Mouse (Mus musculus) embryonic stem cell, embryonic (primary cell): Measurements from ENCODE around the gene Tmem131.

Experiments used
- CTCF ChIA-PET, 4 experiments: fragments of 300-600 bp in 2 of 4; fragments of 350-600 bp in 2 of 4; sonication (Branson Sonifier 250); formaldehyde crosslinking; loops; one replicate each; lab custom pipeline; 2022; ENCODE audit warnings: inconsistent platforms in 2 of 4; lab: Charles Lee
- POLR2A ChIA-PET, 4 experiments: fragments of 300-600 bp in 2 of 4; fragments of 350-600 bp in 2 of 4; sonication (Branson Sonifier 250); formaldehyde crosslinking; loops; one replicate each; lab custom pipeline; 2022; ENCODE audit warnings: antibody characterized with exemption in 4 of 4, inconsistent platforms in 1 of 4; lab: Charles Lee

The Tmem131 gene

GRCm38 (mm10) chr1:36770998-36771397 is 172.5 kb downstream of the Tmem131 start:
- CTCF ChIA-PET: interaction anchor here in 2 of 4 experiments (0.6 to 5.3 kb wide), 6 partner anchors 15 to 224 kb away, joined by 3 to 18 read pairs (median 4); partner anchors contain the start of gene Ankrd39 (in 1 of the 2)
- POLR2A ChIA-PET: interaction anchor here (0.6 to 2.2 kb wide), 26 partner anchors 8 to 659 kb away, joined by 3 to 8 read pairs (median 4); partner anchors contain the start of genes Zap70 (in 2 of the 4), Ankrd39 (in 1 of the 4), Coa5 (in 1 of the 4) and Fam178b (in 1 of the 4)

DNA sequence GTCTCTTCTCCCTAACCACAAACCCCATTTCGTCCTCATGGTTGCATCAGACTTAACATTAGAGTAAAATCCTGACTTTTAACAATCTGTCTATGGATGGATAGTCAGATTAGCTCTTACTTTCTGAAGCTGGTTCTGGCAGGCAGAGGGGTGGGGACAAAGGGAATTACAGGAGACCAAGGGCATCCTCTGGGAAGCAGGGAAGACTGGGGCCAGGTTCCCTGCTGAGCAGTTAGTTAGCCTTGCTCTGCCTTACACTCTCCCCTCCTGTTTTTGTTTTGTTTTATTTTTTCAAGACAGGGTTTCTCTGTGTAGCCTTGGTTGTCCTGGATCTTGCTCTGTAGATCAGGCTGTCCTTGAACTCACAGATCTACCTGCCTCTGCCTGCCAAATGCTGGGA is 173.5 kb downstream of the Tmem131 start:
- ChIA-PET CTCF (interaction anchor here in 3 of 4 experiments (0.5 to 5.3 kb wide), 6 partner anchors 9 to 478 kb away, joined by 3 to 18 read pairs (median 4); partner anchors contain the start of gene Ankrd39 (in 1 of the 3)), POLR2A (interaction anchor here (0.6 to 2.1 kb wide), 15 partner anchors 8 to 660 kb away, joined by 3 to 8 read pairs (median 4); partner anchors contain the start of genes Coa5 (in 1 of the 4), Unc50 (in 1 of the 4) and Zap70 (in 1 of the 4))

DNA sequence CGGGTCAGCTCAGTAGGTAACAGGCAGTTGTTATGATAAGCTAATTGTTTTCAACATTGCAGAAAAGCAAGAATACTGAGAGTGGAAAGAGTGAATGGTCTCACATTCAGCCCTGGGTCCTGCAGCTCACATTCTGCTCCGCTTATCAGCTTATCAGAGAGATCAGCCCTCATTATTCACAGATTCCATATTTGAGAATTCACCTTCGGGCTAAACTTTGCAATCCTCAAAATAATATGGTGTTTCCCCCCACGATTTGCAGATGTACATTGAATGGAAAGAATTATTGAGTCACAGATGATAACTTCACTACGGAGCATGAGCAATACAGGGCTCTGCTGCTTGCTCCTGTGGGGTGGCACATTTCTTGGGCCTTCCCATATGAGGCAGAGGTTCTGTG is 174.7 kb downstream of the Tmem131 start:
- CTCF ChIA-PET: interaction anchor here in 3 of 4 experiments (0.7 to 5.3 kb wide), 3 partner anchors 20 to 867 kb away, joined by 3 to 18 read pairs (median 3); no protein-coding TSS in a partner anchor
- POLR2A ChIA-PET: interaction anchor here in 3 of 4 experiments (0.6 to 1.3 kb wide), 4 partner anchors 10 to 53 kb away, joined by 4 to 5 read pairs (median 4); no protein-coding TSS in a partner anchor

DNA sequence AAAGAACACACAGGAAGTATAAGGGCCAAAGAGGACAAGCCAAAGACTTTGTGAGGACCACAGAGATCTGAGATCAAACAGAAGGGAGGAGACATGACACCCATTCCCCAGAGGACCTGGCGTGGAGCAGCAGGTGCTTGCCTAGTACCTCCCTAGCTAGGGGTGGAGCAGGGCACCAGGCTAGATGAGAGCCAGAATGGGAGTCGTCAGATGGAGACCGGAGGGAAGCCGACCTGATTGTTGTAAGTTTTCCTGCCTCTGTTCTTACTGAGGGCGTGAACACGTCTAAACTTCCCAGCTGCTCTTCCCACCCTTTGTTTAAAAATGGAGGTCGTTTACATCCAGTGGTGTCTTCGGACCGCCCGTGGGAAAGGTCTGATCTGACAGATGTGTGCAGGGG is 176.1 kb downstream of the Tmem131 start:
- CTCF ChIA-PET: interaction anchor here in 2 of 4 experiments (0.6 to 5.3 kb wide), 3 partner anchors 21 to 48 kb away, joined by 3 to 18 read pairs (median 4); no protein-coding TSS in a partner anchor

DNA sequence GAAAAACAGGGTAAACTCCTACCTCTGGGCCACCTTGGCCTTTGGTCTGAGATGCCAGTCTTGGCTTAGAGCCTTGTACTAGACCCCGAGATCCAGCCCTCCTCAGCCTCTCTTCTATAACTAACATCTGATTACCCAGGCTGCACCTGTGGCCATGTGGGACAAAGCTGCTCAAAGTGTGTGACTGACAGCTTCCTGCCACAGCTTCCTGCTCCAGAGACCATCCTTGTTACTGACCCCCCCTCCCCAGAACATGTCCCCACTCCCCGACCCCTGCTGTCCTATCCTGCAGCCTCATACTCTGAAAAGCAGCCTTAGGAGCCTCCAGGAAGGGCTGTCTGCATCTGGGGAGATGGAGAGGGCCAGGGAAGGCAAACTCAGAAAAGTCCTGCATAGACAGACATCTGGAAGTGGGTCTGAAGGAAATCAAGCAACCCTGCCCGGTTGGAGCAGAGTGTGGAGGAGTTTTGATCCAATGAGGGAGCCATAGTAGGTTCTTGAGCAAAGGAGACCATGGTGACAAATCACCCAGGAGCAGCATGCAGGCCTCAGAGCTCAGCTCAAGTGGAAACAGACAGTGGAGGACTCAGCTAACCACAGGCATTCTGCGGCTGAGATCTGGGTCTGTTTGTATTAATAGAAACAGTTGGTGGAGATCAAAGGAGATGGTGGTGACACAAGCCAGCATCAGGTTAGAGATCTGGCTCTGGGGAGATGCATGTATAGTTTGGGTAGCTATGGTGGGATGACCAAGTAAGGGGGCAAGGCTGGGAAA is 176.8 kb downstream of the Tmem131 start:
- CTCF ChIA-PET: interaction anchor here in 2 of 4 experiments (0.6 to 5.3 kb wide), 2 partner anchors 20 to 48 kb away, joined by 3 to 18 read pairs; no protein-coding TSS in a partner anchor
- POLR2A ChIA-PET: interaction anchor here in 2 of 4 experiments (0.6 to 0.8 kb wide), 4 partner anchors 56 to 786 kb away, joined by 3 to 7 read pairs (median 4); no protein-coding TSS in a partner anchor

More for the DNA sequence above, 176.1 kb downstream of the Tmem131 start:
- POLR2A ChIA-PET: interaction anchor here in 3 of 4 experiments (0.6 to 0.9 kb wide), 6 partner anchors 55 to 1643 kb away, joined by 3 to 7 read pairs (median 3); no protein-coding TSS in a partner anchor

GRCm38 (mm10) chr1:36761568-36761967 is 181.9 kb downstream of the Tmem131 start, which contains the start of gene Zap70:
Gene Zap70 (plus strand): TSS chr1:36761798.
- POLR2A ChIA-PET: interaction anchor here in 3 of 4 experiments (0.7 to 2.3 kb wide), 5 partner anchors 8 to 15 kb away, joined by 4 to 6 read pairs (median 5); no protein-coding TSS in a partner anchor

DNA sequence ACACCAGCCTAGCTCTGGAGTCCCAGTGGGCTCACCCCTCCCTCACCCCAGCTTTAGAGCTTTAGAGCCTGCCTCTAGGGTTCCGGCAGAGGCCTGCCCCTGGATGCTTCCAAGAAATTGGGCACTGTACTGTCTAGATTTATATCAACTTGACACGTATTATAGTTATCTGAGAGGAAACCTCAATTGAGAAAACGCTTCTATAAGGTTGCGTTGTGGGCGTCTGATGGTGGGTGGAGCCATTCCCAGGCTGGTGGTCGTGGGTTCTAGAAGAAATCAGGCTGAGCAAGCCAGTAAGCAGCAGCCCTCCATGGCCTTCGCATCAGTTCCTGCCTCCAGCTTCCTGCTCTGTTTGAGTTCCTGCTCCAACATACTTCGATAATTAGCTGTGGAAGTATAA is 182.4 kb downstream of the Tmem131 start:
- CTCF ChIA-PET: interaction anchor here in 1 of 4 experiments (0.6 to 3.1 kb wide), 4 partner anchors 15 to 619 kb away, joined by 3 to 20 read pairs (median 5); partner anchors contain the start of gene Ankrd39
- POLR2A ChIA-PET: interaction anchor here in 2 of 4 experiments (0.6 to 2.3 kb wide), 6 partner anchors 9 to 921 kb away, joined by 3 to 6 read pairs (median 5); no protein-coding TSS in a partner anchor

More at GRCm38 (mm10) chr1:36761568-36761967, 181.9 kb downstream of the Tmem131 start, which contains the start of gene Zap70:
- CTCF ChIA-PET: interaction anchor here in 3 of 4 experiments (0.6 to 3.1 kb wide), 6 partner anchors 15 to 619 kb away, joined by 3 to 20 read pairs (median 4); partner anchors contain the start of gene Ankrd39 (in 1 of the 3)

- CTCF ChIA-PET: interaction anchor here in 1 of 4 experiments (0.6 to 3.1 kb wide), 3 partner anchors 14 to 243 kb away, joined by 4 to 20 read pairs (median 6); partner anchors contain the start of gene Ankrd39
- POLR2A ChIA-PET: interaction anchor here in 2 of 4 experiments (0.6 to 0.8 kb wide), 6 partner anchors 10 to 920 kb away, joined by 3 to 5 read pairs (median 3); partner anchors contain the start of gene Cox5b (in 1 of the 2)
These were observed 183.1 kb downstream of the Tmem131 start for GRCm38 (mm10) chr1:36760401-36760800.

DNA sequence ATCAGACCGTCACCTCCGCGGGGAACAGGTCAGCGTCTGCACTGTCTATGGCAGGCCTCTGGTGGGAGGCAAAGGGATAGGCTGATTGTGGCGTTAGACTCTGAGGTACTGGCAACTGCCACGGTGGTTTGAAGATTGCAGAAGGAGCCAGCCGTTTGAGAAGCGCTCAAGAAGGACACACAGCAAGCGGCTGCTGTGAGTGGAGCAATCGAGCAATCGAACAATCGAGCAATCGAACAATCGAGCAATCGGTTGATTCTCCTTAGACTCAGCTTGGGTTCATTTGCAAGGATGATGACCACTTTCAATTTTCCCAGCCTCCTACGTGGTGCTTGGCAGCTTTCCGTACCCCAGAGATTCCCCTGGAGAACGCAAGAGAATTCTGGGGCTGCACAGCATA is 184.4 kb downstream of the Tmem131 start:
- POLR2A ChIA-PET: interaction anchor here in 1 of 4 experiments (1.0 kb wide), 2 partner anchors 13 to 75 kb away, joined by 3 to 7 read pairs; no protein-coding TSS in a partner anchor
- CTCF ChIA-PET: interaction anchor here in 2 of 4 experiments (0.6 to 2.3 kb wide), 7 partner anchors 11 to 499 kb away, joined by 3 to 11 read pairs (median 3); partner anchors contain the start of gene Ankrd39 (in 1 of the 2)

GRCm38 (mm10) chr1:36758553-36758952 is 184.9 kb downstream of the Tmem131 start:
- ChIA-PET POLR2A (no interaction called here), CTCF (interaction anchor here in 1 of 4 experiments (1.2 to 1.3 kb wide), 2 partner anchors 26 to 500 kb away, joined by 3 read pairs; no protein-coding TSS in a partner anchor)

- ChIA-PET POLR2A (interaction anchor here in 1 of 4 experiments (1.8 kb wide), 1 partner anchor 17 kb away, joined by 5 read pairs; no protein-coding TSS in a partner anchor), CTCF (interaction anchor here in 2 of 4 experiments (0.6 to 1.0 kb wide), 2 partner anchors 10 to 732 kb away, joined by 3 read pairs; no protein-coding TSS in a partner anchor)
These were observed 189.4 kb downstream of the Tmem131 start for GRCm38 (mm10) chr1:36753932-36754675.

- CTCF ChIA-PET: interaction anchor here (0.5 to 5.4 kb wide), 58 partner anchors 10 to 892 kb away, joined by 3 to 54 read pairs (median 4); partner anchors contain the start of genes Ankrd39 (in 4 of the 4), Zap70 (in 2 of the 4), 4933424G06Rik (in 1 of the 4) and Arid5a (in 1 of the 4)
- POLR2A ChIA-PET: interaction anchor here in 3 of 4 experiments (0.6 to 2.6 kb wide), 8 partner anchors 16 to 550 kb away, joined by 3 to 13 read pairs (median 4); partner anchors contain the start of genes Ankrd39 (in 2 of the 3) and Zap70 (in 1 of the 3)
These were observed 197.0 kb downstream of the Tmem131 start for GRCm38 (mm10) chr1:36746452-36746851.

GRCm38 (mm10) chr1:36745661-36746060 is 197.8 kb downstream of the Tmem131 start:
- ChIA-PET POLR2A (interaction anchor here (0.7 to 2.6 kb wide), 7 partner anchors 10 to 198 kb away, joined by 3 to 13 read pairs (median 3); partner anchors contain the start of genes 4933424G06Rik (in 1 of the 4) and Ankrd39 (in 1 of the 4)), CTCF (interaction anchor here in 3 of 4 experiments (0.6 to 5.4 kb wide), 28 partner anchors 11 to 868 kb away, joined by 3 to 54 read pairs (median 5); partner anchors contain the start of genes Ankrd39 (in 2 of the 3), Arid5a (in 1 of the 3), Fam178b (in 1 of the 3) and Zap70 (in 1 of the 3))

DNA sequence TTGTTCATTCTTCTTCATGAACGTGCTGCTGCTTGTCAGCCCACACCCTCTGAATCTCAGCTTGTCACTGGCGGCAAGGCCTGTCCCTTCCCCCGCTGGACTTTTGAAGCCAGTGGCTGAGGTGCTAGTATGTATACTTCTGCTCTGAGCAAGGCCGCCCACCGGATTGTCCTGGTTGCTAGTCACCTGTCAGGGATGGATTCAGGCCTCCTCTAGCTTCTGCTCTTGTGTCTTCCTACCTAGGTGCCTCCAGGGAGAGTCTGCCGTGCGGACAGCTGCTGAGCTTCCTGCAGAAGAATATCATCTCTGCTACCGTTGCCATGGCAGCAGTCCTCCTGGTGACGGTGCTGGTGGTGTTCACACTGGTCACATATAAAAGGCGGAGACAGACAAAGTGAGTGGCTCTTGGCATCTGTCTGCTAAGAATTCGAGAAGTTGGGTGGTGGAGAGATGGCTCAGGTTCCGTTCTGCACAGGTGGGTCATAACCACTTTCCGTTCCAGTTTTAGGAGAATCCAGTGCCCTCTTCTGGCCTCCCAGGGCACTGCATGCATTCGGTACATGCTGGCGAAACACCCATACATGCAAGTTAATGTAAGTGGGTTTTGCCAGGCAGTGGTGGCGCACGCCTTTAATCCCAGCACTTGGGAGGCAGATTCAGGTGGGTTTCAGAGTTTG is 199.1 kb downstream of the Tmem131 start:
- CTCF ChIA-PET: interaction anchor here (0.6 to 5.4 kb wide), 21 partner anchors 10 to 507 kb away, joined by 3 to 45 read pairs (median 4); partner anchors contain the start of genes Ankrd39 (in 4 of the 4) and Zap70 (in 1 of the 4)
- POLR2A ChIA-PET: interaction anchor here in 2 of 4 experiments (0.5 to 1.2 kb wide), 4 partner anchors 9 to 473 kb away, joined by 3 to 6 read pairs (median 4); partner anchors contain the start of gene Ankrd39 (in 1 of the 2)

GRCm38 (mm10) chr1:36743046-36743445 is 200.4 kb downstream of the Tmem131 start:
- ChIA-PET POLR2A (interaction anchor here in 1 of 4 experiments (1.2 kb wide), 1 partner anchor 159 kb away, joined by 3 read pairs; no protein-coding TSS in a partner anchor), CTCF (interaction anchor here in 2 of 4 experiments (0.6 to 1.6 kb wide), 4 partner anchors 29 to 199 kb away, joined by 3 to 6 read pairs (median 3); partner anchors contain the start of gene Ankrd39 (in 1 of the 2))
